8 mouse cellular contexts compared by ENCODE assay signal in the genomic region with DNA sequence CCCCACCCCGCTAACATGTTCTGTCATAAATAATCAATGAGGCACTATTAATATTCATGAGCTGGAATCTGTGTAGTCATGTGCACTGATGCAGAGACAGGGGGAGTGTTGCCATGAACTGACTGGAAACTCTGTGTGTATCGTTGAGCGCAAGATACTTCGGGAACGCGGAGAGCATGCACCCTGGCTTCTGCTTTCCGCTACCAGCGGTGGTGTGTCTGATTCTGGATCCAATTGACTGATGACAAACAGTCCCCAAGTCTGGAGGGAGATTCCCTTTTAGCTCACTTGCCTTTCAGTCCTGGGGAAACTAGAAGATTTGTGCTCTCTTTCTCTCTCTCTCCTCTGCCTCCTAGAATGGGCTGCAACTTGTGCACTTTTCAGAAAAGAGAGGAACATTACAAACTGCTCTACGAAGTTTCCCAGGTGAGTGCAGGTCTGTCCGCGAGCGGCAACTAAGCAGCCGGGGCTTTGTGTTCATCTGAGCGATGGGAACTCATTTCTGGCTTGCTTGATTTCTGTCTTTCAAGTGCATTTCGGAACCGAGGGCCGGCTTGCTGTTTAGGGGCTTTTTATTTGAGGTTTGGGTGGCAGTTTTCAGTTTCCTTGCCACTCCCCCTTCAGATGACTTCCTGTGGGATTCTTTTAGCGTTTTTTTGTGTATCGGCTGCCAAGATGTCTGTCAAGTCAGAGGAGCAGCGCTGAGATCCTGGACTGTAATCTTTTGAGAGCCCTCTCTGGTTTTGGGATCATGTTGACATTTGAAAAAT.
A peak's percentile ranks its signal among the peaks of the same experiment; 100 is the strongest.
DNase-seq lines count a peak whose midpoint lies in the region; ATAC-seq lines count a peak whose summit lies in the region.

No protein-coding gene starts in this region.

- H3K9me3 ChIP-seq in forebrain, embryonic 13.5 days (replicated peaks), result no peaks in the 10 kb centered on the region
- no peaks in the 10 kb centered on the region for H3K9me3 ChIP-seq in midbrain, embryonic 14.5 days (ENCODE audit: control insufficient read depth, low read length)

- peak overlapping the region; percentile 55 for H3K9ac ChIP-seq in forebrain, embryonic 13.5 days
- peak overlapping the region; percentile 47 for H3K9ac ChIP-seq in midbrain, embryonic 14.5 days (replicated peaks; ENCODE audit: low read length)

- peaks cover 42% of the 10 kb centered on the region for H3K4me1 ChIP-seq in forebrain, embryonic 13.5 days
- no peaks in the 10 kb centered on the region for H3K4me1 ChIP-seq in midbrain, embryonic 14.5 days (ENCODE audit: control insufficient read depth, insufficient read depth, low read length)

- 0 out of 2 replicates have a peak, but pooled peaks cover 10% of the 10 kb centered on the region for H3K27me3 ChIP-seq in forebrain, embryonic 13.5 days
- H3K27me3 ChIP-seq in midbrain, embryonic 14.5 days (ENCODE audit: control insufficient read depth, insufficient read depth, low read length), result 0 out of 2 replicates have a peak, but pooled peaks cover 4% of the 10 kb centered on the region

- peak overlapping the region; percentile 41 for H3K4me3 ChIP-seq in forebrain, embryonic 13.5 days
- peak overlapping the region; percentile 40 for H3K4me3 ChIP-seq in midbrain, embryonic 14.5 days (replicated peaks; ENCODE audit: low read depth, low read length)

- H3K27ac ChIP-seq in forebrain, embryonic 13.5 days, result peak overlapping the region; percentile 66
- peak overlapping the region; percentile 78 for H3K27ac ChIP-seq in midbrain, embryonic 14.5 days (replicated peaks; ENCODE audit: low read depth, low read length)

- DNase-seq in cerebellum, postnatal 25 days, result peak; percentile 18
- DNase-seq in cerebellum, adult 9-11 months, result no peak
- peak; percentile 12 for DNase-seq in ES-CJ7 (ENCODE audit: low read depth, low spot score)
- DNase-seq in kidney, adult 9 months, result peak; percentile 19
- peak; percentile 87 for DNase-seq in midbrain, embryonic 14.5 days
- DNase-seq in urinary bladder, adult 2 months (ENCODE audit: low spot score), result no peak
- no peak for DNase-seq in thymus, postnatal 14 days

- H3K36me3 ChIP-seq in forebrain, embryonic 13.5 days (ENCODE audit: poor library complexity, severe bottlenecking), result no peaks in the 10 kb centered on the region
- H3K36me3 ChIP-seq in midbrain, embryonic 14.5 days (ENCODE audit: control insufficient read depth, insufficient read depth, low read length), result no peaks in the 10 kb centered on the region

- ATAC-seq in forebrain, embryonic 13.5 days, result peak; percentile 85
- peak; percentile 85 for ATAC-seq in midbrain, embryonic 14.5 days (ENCODE audit: low FRiP score, low TSS enrichment)

- peak overlapping the region; percentile 69 for H3K4me2 ChIP-seq in forebrain, embryonic 13.5 days
- H3K4me2 ChIP-seq in midbrain, embryonic 14.5 days (ENCODE audit: low read length), result peak overlapping the region; percentile 65

- under 1% methylated on average over 20 of the region's 20 CpGs for WGBS in forebrain, embryonic 13.5 days
- under 1% methylated on average over 20 of the region's 20 CpGs for WGBS in midbrain, embryonic 14.5 days

Comparison
In these comparisons a context has a peak if more than half of its experiments do, and no peak if none do; other contexts are left out.
1. DNase-seq: peak in cerebellum, postnatal 25 days (2 of 2), ES-CJ7 (single experiment), kidney, adult 9 months (single experiment) and midbrain, embryonic 14.5 days (single experiment); none in cerebellum, adult 9-11 months (single experiment), urinary bladder, adult 2 months (single experiment) and thymus, postnatal 14 days (single experiment).